Mouse (Mus musculus): ENCODE results near the gene Olfm1. TPM values are rescaled to one million over a fixed set of nuclear protein-coding genes. Genes with fewer than 3 reads are reported as not detected.

Gene Olfm1
- polyA plus RNA-seq, 1 experiment from 2014 or later: 16.1 TPM

GRCm38 (mm10) chr2:28246110-28246653 lies 53.4 kb downstream of the Olfm1 start:
- Histone ChIP-seq H3K4me2 (no peak overlapping the region), H3K27me3 (ENCODE audit: insufficient read depth, low read length) (no peaks in the 10 kb centered on the region), H3K36me3 (ENCODE audit: insufficient read depth) (no peaks in the 10 kb centered on the region), H3K27ac (ENCODE audit: low read depth) (no peak overlapping the region), H3K9ac (no peak overlapping the region), H3K4me3 (ENCODE audit: low read depth, low read length) (no peak overlapping the region), H3K4me1 (ENCODE audit: insufficient read depth) (no peaks in the 10 kb centered on the region), H3K9me3 (ENCODE audit: low read depth, low read length) (no peaks in the 10 kb centered on the region)
- no peak for TF ChIP-seq CTCF (IDR thresholded peaks at IDR 0.05; ENCODE audit: low read depth)
- ATAC-seq (ENCODE audit: insufficient read depth) (no peak), DNase-seq (no peak)
- 69% methylated on average over 5 of the region's 5 CpGs for WGBS

- Histone ChIP-seq H3K36me3 (ENCODE audit: insufficient read depth) (no peaks in the 10 kb centered on the region), H3K9me3 (ENCODE audit: low read depth, low read length) (no peaks in the 10 kb centered on the region), H3K27ac (ENCODE audit: low read depth) (no peak overlapping the region), H3K27me3 (ENCODE audit: insufficient read depth, low read length) (no peaks in the 10 kb centered on the region), H3K4me2 (no peak overlapping the region), H3K4me3 (ENCODE audit: low read depth, low read length) (no peak overlapping the region), H3K4me1 (ENCODE audit: insufficient read depth) (no peaks in the 10 kb centered on the region), H3K9ac (no peak overlapping the region)
- 76% methylated on average over 11 of the region's 11 CpGs for WGBS
- DNase-seq (no peak), ATAC-seq (ENCODE audit: insufficient read depth) (no peak)
- TF ChIP-seq CTCF (IDR thresholded peaks at IDR 0.05; ENCODE audit: low read depth): no peak
Observed at GRCm38 (mm10) chr2:28247098-28247497, 54.3 kb downstream of the Olfm1 start.

- Histone ChIP-seq H3K9me3 (ENCODE audit: low read depth, low read length) (no peaks in the 10 kb centered on the region), H3K4me1 (ENCODE audit: insufficient read depth) (no peaks in the 10 kb centered on the region), H3K4me3 (ENCODE audit: low read depth, low read length) (no peak overlapping the region), H3K27ac (ENCODE audit: low read depth) (no peak overlapping the region), H3K36me3 (ENCODE audit: insufficient read depth) (no peaks in the 10 kb centered on the region), H3K4me2 (no peak overlapping the region), H3K27me3 (ENCODE audit: insufficient read depth, low read length) (no peaks in the 10 kb centered on the region), H3K9ac (no peak overlapping the region)
- ATAC-seq (ENCODE audit: insufficient read depth) (no peak), DNase-seq (no peak)
- WGBS: 76% methylated on average over 4 of the region's 4 CpGs
- no peak for TF ChIP-seq CTCF (IDR thresholded peaks at IDR 0.05; ENCODE audit: low read depth)
Observed at GRCm38 (mm10) chr2:28252554-28252953, 59.8 kb downstream of the Olfm1 start.

GRCm38 (mm10) chr2:28256029-28256428 lies 63.2 kb downstream of the Olfm1 start:
- ATAC-seq (ENCODE audit: insufficient read depth): no peak
- no peaks in the 10 kb centered on the region for H3K4me1 ChIP-seq (ENCODE audit: insufficient read depth)
- no peak overlapping the region for H3K4me2 ChIP-seq
- no peaks in the 10 kb centered on the region for H3K27me3 ChIP-seq (ENCODE audit: insufficient read depth, low read length)
- no peak for TF ChIP-seq CTCF (IDR thresholded peaks at IDR 0.05; ENCODE audit: low read depth)
- no peaks in the 10 kb centered on the region for H3K36me3 ChIP-seq (ENCODE audit: insufficient read depth)
- no peaks in the 10 kb centered on the region for H3K9me3 ChIP-seq (ENCODE audit: low read depth, low read length)
- 82% methylated on average over 7 of the region's 7 CpGs for WGBS
- H3K9ac ChIP-seq: no peak overlapping the region
- no peak for DNase-seq
- H3K27ac ChIP-seq (ENCODE audit: low read depth): no peak overlapping the region
- no peak overlapping the region for H3K4me3 ChIP-seq (ENCODE audit: low read depth, low read length)

GRCm38 (mm10) chr2:28261438-28261837 lies 68.6 kb downstream of the Olfm1 start:
- Histone ChIP-seq H3K9ac (no peak overlapping the region), H3K27ac (ENCODE audit: low read depth) (no peak overlapping the region), H3K4me3 (ENCODE audit: low read depth, low read length) (no peak overlapping the region), H3K27me3 (ENCODE audit: insufficient read depth, low read length) (no peaks in the 10 kb centered on the region), H3K9me3 (ENCODE audit: low read depth, low read length) (no peaks in the 10 kb centered on the region), H3K4me1 (ENCODE audit: insufficient read depth) (no peaks in the 10 kb centered on the region), H3K36me3 (ENCODE audit: insufficient read depth) (no peaks in the 10 kb centered on the region), H3K4me2 (no peak overlapping the region)
- WGBS: 46% methylated on average over 3 of the region's 3 CpGs
- no peak for TF ChIP-seq CTCF (IDR thresholded peaks at IDR 0.05; ENCODE audit: low read depth)
- ATAC-seq (ENCODE audit: insufficient read depth) (no peak), DNase-seq (no peak)

GRCm38 (mm10) chr2:28267776-28268275 lies 75.0 kb downstream of the Olfm1 start:
- WGBS: 81% methylated on average over 3 of the region's 3 CpGs
- ATAC-seq (ENCODE audit: insufficient read depth) (no peak), DNase-seq (no peak)
- no peaks in the 10 kb centered on the region for H3K27me3 ChIP-seq (ENCODE audit: insufficient read depth, low read length)
- H3K4me3 ChIP-seq (ENCODE audit: low read depth, low read length): no peak overlapping the region
- H3K4me1 ChIP-seq (ENCODE audit: insufficient read depth): no peaks in the 10 kb centered on the region
- no peak overlapping the region for H3K9ac ChIP-seq
- no peak for TF ChIP-seq CTCF (IDR thresholded peaks at IDR 0.05; ENCODE audit: low read depth)
- no peak overlapping the region for H3K4me2 ChIP-seq
- no peak overlapping the region for H3K27ac ChIP-seq (ENCODE audit: low read depth)
- H3K36me3 ChIP-seq (ENCODE audit: insufficient read depth): no peaks in the 10 kb centered on the region
- no peaks in the 10 kb centered on the region for H3K9me3 ChIP-seq (ENCODE audit: low read depth, low read length)

DNA sequence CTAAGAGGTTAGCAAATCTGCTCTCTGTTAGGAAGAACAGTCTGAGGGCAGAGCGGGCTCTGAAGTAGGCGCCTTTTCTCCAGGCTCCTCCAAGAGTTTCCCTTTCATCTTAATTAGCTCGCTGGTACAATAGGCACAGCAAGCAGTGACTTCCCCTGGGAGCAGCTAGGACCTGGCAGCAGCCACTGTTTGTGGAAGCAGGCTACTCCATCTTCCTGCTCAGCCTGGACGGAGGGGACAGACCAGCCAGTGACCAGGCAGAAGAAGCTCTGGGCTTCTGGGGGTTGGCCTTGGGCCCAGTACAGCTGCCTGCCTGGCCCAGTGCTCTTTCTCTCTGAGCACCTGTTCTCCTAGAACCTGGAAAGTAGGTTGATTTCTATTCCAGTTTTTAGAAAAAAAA lies 77.8 kb downstream of the Olfm1 start:
- WGBS: 9% methylated on average over 4 of the region's 4 CpGs
- peak; percentile 46 for DNase-seq
- H3K4me2 ChIP-seq: no peak overlapping the region

More for the DNA sequence above, 77.8 kb downstream of the Olfm1 start:
- Histone ChIP-seq H3K27ac (ENCODE audit: low read depth) (peak overlapping the region; percentile 58; the same call in 1 of the 2 replicates), H3K4me3 (ENCODE audit: low read depth, low read length) (no peak overlapping the region), H3K27me3 (ENCODE audit: insufficient read depth, low read length) (no peaks in the 10 kb centered on the region), H3K4me1 (ENCODE audit: insufficient read depth) (no peaks in the 10 kb centered on the region), H3K36me3 (ENCODE audit: insufficient read depth) (no peaks in the 10 kb centered on the region), H3K9ac (no peak overlapping the region), H3K9me3 (ENCODE audit: low read depth, low read length) (no peaks in the 10 kb centered on the region)
- peak; percentile 52 for ATAC-seq (ENCODE audit: insufficient read depth)
- no peak for TF ChIP-seq CTCF (IDR thresholded peaks at IDR 0.05; ENCODE audit: low read depth)
